Mouse (Mus musculus) layer of hippocampus, postnatal 10 days (tissue): ENCODE measurements around the gene Grhl1. TPM values are rescaled to one million over a fixed set of nuclear protein-coding genes. Genes with fewer than 3 reads are reported as not detected.
"Not testable (repeated sequence)": the region's sequence is repeated elsewhere in the genome, so short reads cannot be mapped to it uniquely, and the experiment has no call there.

ENCODE experiments used
- DNase-seq, 2 experiments: peaks; one replicate each; pipeline ENCODE4 v3.0.0; 2021; ENCODE audit warnings: low spot score in 2 of 2
- total RNA-seq, 2 experiments: library from RNA; stranded (reverse); gene quantifications; 2 replicates each; pipeline ENCODE4 v1.2.3; 2021

The Grhl1 gene
- total RNA-seq, 2 experiments from 2014 or later, result 16.4 to 17.2 TPM

- DNase-seq, result not testable (repeated sequence)
These were observed 66.7 kb downstream of the Grhl1 start for GRCm38 (mm10) chr12:24638787-24639186.

GRCm38 (mm10) chr12:24642370-24642802, 70.3 kb downstream of the Grhl1 start:
- DNase-seq, result peak; percentile 75 to 81

- DNase-seq, result no peak
These were observed 72.1 kb downstream of the Grhl1 start for GRCm38 (mm10) chr12:24644125-24644571.

GRCm38 (mm10) chr12:24645901-24646300, 73.8 kb downstream of the Grhl1 start:
- DNase-seq, result no peak

GRCm38 (mm10) chr12:24648094-24648493, 76.0 kb downstream of the Grhl1 start:
- no peak for DNase-seq

- DNase-seq, result no peak
These were observed 78.5 kb downstream of the Grhl1 start for GRCm38 (mm10) chr12:24650415-24651062.

GRCm38 (mm10) chr12:24651063-24651557, 79.0 kb downstream of the Grhl1 start, which contains the start of gene Klf11:
Klf11 (plus strand) TSS chr12:24651274.
- DNase-seq, result peak; percentile 97 to 99

- peak; percentile 92 for DNase-seq
These were observed 79.7 kb downstream of the Grhl1 start for GRCm38 (mm10) chr12:24651642-24652342.

GRCm38 (mm10) chr12:24654065-24654862, 82.2 kb downstream of the Grhl1 start:
- DNase-seq, result no peak

- DNase-seq, result no peak
These were observed 84.4 kb downstream of the Grhl1 start for GRCm38 (mm10) chr12:24656436-24656835.

- DNase-seq, result no peak
These were observed 86.9 kb downstream of the Grhl1 start for GRCm38 (mm10) chr12:24658998-24659397.

GRCm38 (mm10) chr12:24659923-24660322, 87.8 kb downstream of the Grhl1 start:
- DNase-seq, result no peak

- DNase-seq, result no peak
These were observed 89.0 kb downstream of the Grhl1 start for GRCm38 (mm10) chr12:24661100-24661499.

- no peak for DNase-seq
These were observed 90.0 kb downstream of the Grhl1 start for GRCm38 (mm10) chr12:24662131-24662530.

Other genes with a start within 250 kb of the Grhl1 start
- 10 to 100 TPM; 31.9 to 36.4 TPM for gene Taf1b, start 73.9 kb upstream of the Grhl1 start, total RNA-seq
- 1 to 10 TPM; 7.4 to 8.3 TPM for gene Klf11, start 79.0 kb downstream of the Grhl1 start, total RNA-seq
- gene Cys1, start 109.5 kb downstream of the Grhl1 start, total RNA-seq, result 10 to 100 TPM; 10.3 to 12.5 TPM
- gene Rrm2, start 136.0 kb downstream of the Grhl1 start, total RNA-seq, result 10 to 100 TPM; 12.4 to 15.1 TPM